Mouse (Mus musculus) gastrocnemius, postnatal 4 days (tissue): ENCODE measurements at regions not wholly inside any gene's neighbourhood (a gene's known extent, or its start where the extent isn't known, plus 50 kb on each side); places are given as distances from the start of the nearest gene placed in this dataset.
"Not testable (repeated sequence)": the region's sequence is repeated elsewhere in the genome, so short reads cannot be mapped to it uniquely, and the experiment has no call there.

Source experiments
- DNase-seq, 2 experiments: peaks; one replicate each; pipeline ENCODE4 v3.0.0; 2021 to 2022; ENCODE audit warnings: low spot score in 2 of 2, mixed read lengths in 2 of 2

DNA sequence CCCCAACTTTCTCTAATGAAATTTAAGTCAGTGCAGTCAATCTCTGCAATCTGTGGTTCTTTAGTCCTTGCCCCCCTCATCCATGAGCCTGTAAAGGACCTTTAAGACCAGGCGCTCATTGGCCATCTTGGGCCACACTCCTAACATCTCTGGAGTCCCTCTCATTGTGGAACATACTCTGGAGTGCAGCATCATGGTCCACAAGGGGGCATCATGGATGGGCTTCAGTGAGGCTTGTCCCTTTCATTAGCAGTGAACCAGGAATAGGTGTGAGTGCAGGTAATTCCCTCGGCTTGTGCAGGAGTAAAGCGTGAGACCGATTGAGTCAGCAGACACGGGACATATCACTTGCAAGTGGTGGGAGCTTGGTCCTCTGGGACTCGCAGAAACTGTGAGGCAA lies 137.7 kb downstream of the Sall1 start:
- DNase-seq: no peak

GRCm38 (mm10) chr8:88903094-88903493 lies 140.9 kb downstream of the Sall1 start:
- no peak for DNase-seq

DNA sequence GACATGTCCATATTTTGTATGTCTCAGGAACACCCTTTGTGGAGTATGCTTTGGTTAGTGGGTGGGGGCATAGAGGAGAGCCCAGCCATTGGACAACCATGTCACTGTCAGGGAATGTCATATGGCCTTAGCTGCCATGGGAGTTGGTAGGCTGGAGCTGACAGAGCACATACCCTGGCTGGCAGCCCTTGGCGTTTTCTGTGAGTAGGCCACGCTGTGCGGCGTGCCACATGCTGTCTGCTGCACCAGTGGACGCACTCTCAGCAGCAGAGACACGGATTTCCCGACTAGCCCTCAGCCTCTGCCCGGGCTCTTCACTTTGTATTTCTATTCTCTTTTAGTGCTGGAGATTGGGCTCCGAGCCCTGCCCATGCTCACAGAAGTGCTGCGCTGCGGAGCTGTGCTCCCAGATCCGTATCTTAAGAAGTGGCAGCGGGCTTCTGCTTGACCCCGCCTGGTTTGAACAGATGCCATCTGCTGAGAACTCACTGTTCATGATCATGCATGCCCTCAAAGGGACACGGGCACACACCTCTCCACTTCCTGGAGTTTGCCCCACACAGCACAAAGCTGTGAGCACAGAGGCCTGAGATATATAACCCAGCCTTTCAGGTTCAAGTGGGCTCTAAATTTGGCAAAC lies 160.1 kb downstream of the Sall1 start:
- no peak for DNase-seq

- no peak for DNase-seq
Observed at GRCm38 (mm10) chr8:88879857-88880256, 164.1 kb downstream of the Sall1 start.

DNA sequence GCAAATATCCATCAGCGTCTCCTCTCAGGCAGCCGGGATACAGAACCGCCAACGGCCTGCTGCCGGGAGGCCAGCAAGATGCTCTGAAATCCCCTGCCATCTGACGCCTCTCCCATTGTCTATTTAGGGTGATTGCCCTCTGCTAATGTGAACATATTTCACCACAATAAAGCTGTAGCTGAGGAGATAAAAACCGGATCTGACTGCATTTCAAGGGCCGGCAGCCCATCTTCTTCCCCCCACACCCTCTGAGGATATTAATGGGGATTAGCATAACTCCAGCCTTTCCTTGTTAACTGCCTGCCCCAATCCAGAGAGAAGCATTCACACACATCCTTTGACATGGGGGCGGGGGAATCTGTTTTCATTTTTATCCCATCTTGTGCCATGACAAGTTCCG lies 166.0 kb downstream of the Sall1 start:
- DNase-seq: no peak

DNA sequence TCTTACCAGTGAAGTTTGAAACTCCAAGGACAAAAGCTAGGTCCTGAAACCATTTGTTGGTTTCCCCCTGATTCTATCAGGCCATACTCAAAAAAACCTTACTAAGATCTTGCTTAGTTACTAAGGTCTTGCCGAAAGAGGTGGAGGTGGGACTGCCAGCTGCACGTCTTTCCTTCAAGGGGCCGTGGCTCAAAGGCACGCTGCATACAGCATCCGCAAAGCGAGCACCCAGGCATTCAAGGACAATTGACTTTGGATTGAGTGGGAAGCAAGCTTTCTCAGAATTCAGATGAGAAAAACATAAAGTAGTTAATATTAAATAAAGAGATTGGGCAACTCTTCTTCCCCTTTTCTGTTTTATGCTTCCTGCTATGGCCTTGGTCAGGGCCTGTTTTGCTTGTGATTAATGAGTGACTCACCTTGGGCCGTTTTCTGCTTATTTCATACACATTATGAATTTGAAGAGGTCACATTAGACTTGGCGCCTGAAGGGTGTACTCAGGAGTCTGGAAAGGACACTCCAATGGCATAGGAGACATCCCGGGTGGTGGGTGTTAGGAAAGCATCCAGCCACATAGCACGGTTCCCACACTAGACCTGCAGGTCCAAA lies 166.1 kb downstream of the Cyld start:
- no peak for DNase-seq

DNA sequence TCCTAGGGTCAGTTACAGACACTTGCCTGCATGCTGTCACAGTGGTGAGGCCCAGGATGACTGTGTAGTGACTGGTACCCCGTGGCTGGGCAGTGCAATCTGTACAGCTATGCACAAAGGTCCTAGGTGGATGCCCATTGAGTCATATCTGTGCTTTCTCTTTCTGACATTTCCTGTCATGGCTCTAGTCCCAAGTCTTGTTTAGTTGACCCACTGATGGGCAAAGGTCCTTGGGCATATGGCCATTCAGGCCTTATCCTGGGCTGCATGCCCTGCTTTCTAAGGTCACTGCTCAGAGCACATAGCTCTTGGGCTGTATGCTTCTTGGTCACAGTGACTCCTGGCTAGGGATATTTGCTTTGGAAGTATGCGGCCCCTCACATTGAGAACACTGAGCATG lies 160.4 kb downstream of the Cyld start:
- no peak for DNase-seq

- DNase-seq: no peak
Observed at GRCm38 (mm10) chr8:88853200-88853599, 156.4 kb downstream of the Cyld start.

DNA sequence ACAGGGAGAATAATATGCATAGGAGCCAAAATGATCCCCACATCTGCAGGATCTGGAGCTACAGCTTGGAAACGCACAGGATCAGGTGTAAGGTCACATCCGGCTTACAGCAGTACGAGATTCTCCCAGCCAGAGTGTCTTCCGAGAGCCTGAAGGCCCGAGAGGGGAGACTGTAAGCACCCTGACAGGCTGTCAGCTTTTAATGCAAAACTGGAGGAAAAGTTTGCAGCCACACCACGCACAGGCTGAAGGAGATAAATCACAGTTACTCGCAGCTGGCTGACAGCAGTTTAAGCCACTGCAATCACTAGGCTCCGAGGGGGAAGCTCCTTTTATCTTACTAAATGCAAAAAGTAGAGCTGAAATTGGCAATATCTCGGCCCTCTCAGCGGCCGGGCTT lies 149.1 kb downstream of the Cyld start:
- no peak for DNase-seq

DNA sequence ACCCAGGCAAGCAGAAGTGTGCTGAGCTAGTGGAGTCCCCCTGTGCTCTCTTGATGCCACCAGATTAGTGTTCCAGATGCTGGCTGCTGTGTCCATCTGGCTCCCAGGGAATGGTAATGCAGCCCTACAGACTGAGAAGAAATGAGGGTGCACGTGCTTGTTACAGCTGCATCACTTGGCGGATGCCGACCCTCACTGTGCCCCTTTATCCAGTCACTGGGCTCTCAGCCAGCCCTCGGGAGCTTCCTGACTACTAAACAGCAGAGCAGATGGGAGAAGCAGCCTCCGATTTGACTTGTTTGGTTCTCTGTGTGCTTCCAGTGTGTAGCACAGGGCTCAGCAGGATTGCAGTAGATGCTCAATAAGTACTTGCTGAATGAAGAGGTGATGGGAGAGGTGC lies 147.5 kb downstream of the Cyld start:
- DNase-seq: no peak

GRCm38 (mm10) chr8:88842451-88842850 lies 145.6 kb downstream of the Cyld start:
- no peak for DNase-seq

GRCm38 (mm10) chr8:88840096-88840495 lies 143.3 kb downstream of the Cyld start:
- DNase-seq: no peak

DNA sequence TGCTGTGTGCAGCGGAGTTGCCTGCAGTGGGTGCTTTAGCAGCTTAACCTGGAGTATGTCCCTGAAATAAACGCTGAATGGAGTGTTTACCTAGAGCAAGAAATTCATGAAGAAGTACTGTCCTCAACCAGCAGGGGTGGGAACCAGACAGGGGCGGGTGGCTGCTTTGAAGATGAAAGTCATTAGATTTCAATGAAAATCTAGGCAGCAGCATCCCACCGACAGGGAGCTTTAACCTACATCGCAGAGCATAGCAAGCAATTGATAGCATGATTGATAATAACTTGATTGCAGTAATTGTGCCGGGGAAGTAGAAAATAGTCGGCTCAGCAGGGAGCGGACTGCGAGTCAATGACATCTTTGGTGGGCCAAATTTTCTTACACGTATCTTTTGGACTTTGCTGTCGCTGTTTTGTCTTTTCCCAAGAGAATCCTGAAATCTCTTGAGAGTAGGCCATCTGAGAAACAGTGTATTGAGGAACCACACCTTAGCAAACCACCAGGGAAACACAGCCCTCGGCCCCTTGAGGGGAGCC lies 139.0 kb downstream of the Cyld start:
- no peak for DNase-seq

DNA sequence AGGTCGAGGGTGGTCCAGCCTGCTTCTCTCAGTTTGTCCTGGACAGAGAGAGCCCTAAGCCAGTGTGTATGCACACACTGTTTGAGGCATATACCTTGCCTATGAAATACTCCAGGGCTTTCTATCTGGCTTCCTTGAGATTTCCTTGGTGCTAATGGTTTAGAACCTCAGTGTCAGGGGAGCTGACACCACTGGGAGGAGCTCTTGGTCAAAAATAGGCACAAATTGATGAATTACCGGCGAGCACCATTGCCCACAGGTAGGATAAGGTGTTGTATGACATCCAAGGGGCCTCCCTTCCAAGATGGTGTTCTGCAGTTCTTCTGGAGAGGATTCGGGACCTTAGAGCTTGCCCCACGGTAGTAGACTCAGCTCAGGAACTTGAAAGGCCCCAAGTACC lies 129.0 kb downstream of the Cyld start:
- DNase-seq: no peak

DNA sequence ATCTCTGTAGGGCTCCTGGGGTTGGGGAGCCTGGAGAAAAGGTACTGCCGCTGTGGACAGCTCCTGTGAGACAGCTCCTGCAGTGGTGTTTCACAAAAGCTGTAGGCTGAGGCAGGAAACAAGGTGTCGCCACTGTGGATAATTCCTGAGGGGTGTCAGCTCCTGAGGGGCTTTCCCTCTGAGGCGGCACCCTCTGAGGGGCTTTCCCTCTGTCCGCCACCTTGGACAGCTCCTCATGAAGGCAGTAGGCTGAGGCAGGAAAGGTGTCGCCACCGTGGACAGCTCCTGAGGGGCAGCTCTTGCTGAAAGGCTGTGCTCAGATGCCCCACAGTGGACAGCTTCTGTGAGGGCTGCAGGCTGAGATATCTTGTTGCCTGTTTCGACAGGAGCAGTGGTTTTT lies 127.1 kb downstream of the Cyld start:
- DNase-seq: no peak

DNA sequence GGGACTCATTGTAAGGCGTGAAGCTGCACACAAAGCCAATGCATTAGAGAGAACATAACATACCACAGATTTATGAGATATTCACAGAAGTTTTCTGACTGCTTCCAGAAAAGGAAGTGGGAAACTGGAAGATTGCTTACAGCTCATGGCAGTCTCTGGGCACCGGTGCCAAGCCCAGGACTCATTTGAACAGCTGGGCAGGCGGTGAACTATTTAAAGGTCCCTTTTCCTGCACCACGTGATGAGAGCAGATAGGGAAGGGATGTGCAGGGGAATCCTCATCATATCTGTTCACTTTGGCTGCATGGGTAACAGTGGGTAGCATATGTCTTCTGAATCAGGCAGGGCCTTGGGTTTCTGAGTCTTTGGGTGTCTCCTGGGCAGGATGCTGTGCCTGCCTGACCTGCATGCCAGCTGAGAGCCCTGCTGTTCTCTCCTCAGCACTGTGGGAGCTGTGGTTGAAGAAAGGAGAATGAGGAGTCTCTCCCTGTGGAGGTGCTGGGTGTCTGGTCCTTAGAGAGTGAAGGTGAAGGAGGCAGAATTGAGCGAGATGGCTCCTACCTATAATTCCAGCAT lies 123.5 kb downstream of the Cyld start:
- no peak for DNase-seq

- DNase-seq: no peak
Observed at GRCm38 (mm10) chr8:88816461-88816860, 119.6 kb downstream of the Cyld start.

DNA sequence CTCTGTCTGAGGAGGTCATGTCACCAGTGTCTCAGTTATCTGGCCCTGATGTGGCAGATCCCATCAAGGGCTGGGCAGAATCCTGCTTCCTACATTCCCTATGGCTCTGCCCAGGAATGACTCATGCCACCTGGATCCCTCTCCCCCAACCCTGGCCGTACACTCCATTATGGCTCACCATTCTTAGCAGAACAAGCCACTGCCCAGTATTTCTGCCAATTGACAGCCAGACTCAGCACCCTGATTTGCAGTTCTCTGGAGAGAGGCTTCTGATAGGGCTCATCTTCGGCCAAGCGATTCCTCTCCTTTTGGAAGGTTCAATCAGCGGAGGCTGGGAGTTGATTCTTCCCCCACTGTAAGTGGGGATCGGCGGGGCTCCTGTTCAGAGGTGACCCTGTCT lies 117.4 kb downstream of the Cyld start:
- peak in 1 of 2 experiments; percentile 3 for DNase-seq

DNA sequence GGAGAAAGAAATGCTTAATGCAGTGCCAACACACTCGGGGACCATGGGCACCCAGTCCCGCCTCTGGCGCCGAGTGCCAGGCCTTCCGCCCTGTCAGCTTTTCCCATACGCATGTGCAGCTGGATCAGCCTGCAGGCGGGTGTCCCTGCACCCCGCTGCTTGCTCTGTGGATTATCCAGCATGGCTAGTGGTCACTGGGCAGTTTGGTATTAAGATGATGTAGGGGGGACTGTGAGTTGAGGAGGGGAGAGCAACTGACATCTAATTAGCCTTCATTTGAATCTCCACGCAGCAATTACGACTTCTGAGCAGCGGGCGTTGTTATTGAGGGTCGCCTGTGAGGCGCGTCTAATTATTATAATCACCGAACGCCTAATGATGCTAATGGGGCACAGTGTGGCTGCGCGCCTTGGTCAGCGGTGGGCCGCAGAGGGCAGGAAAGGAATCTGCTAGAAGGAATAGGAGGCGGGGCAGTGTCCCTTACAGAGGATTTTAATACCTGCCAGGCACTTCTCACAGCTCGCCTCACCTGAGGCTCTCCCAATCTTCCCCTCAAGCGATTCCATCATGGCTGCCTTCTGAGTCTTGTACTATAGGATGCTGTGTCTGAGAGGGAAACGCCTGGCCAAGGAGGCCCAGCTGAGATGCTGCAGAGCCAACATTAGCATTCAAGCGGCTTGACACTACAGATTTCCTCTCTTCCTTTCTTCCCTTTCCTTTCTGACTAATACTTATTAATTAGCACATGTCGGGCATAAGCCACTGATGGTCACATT lies 116.3 kb downstream of the Cyld start:
- DNase-seq: no peak

DNA sequence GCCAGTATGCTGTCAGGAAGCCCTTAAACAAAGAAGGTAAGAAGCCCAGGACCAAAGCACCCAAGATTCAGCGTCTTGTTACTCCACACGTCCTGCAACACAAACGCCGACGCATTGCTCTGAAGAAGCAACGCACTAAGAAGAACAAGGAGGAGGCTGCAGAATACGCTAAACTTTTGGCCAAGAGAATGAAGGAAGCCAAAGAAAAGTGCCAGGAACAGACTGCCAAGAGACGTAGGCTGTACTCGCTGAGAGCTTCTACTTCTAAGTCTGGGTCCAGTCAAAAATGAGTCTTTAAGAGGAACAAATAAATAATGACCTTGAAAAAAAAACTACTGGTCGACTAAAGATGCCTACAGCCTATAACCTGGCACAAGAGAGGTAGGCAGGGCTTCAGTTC lies 110.0 kb downstream of the Cyld start:
- not testable (repeated sequence) for DNase-seq
